Mouse (Mus musculus): ENCODE data around the gene Tlr6. TPM values are rescaled to one million over a fixed set of nuclear protein-coding genes. Genes with fewer than 3 reads are reported as not detected.

Gene Tlr6
- 0.09 and 0.18 TPM in 2 replicates for polyA plus RNA-seq (2014; fragmentation: Nextera tagmentation; extraction: Ambion mirVana)

GRCm38 (mm10) chr5:64959843-64960230 is at the start of gene Tlr6:
Gene Tlr6, minus strand, starts transcription at chr5:64960097.
- Histone ChIP-seq H3K4me3 (ENCODE audit: low read depth, low read length) (no peak within 1 kb of the TSS), H3K9me3 (ENCODE audit: control insufficient read depth, low read length) (no peaks in the 10 kb centered on the region), H3K27ac (replicated peaks; ENCODE audit: low read depth, low read length) (no peak within 1 kb of the TSS), H3K36me3 (ENCODE audit: control insufficient read depth, insufficient read depth, low read length) (no peaks in the 10 kb centered on the region), H3K4me1 (ENCODE audit: control insufficient read depth, insufficient read depth, low read length) (no peaks in the 10 kb centered on the region), H3K27me3 (ENCODE audit: control insufficient read depth, insufficient read depth, low read length) (no peaks in the 10 kb centered on the region), H3K4me2 (ENCODE audit: low read depth, severe bottlenecking) (no peak within 1 kb of the TSS), H3K9ac (ENCODE audit: low read length) (no peak within 1 kb of the TSS)
- ATAC-seq (ENCODE audit: insufficient number of reproducible peaks, low FRiP score, low TSS enrichment, low read depth) = no peak
- 84% methylated on average over 13 of the region's 13 CpGs for WGBS
- DNase-seq (ENCODE audit: low spot score) = no peak

- Histone ChIP-seq H3K9me3 (ENCODE audit: control insufficient read depth, low read length) (peaks cover 12% of the 10 kb centered on the region), H3K4me2 (ENCODE audit: low read depth, severe bottlenecking) (no peak overlapping the region), H3K27me3 (ENCODE audit: control insufficient read depth, insufficient read depth, low read length) (no peaks in the 10 kb centered on the region), H3K27ac (replicated peaks; ENCODE audit: low read depth, low read length) (no peak overlapping the region), H3K9ac (ENCODE audit: low read length) (no peak overlapping the region), H3K4me1 (ENCODE audit: control insufficient read depth, insufficient read depth, low read length) (peaks cover 6% of the 10 kb centered on the region; the same call in 1 of the 2 replicates), H3K4me3 (ENCODE audit: low read depth, low read length) (no peak overlapping the region), H3K36me3 (ENCODE audit: control insufficient read depth, insufficient read depth, low read length) (peaks cover 10% of the 10 kb centered on the region; the same call in 1 of the 2 replicates)
- 25% methylated on average over 4 of the region's 4 CpGs for WGBS
- DNase-seq (ENCODE audit: low spot score) = no peak
- no peak for ATAC-seq (ENCODE audit: insufficient number of reproducible peaks, low FRiP score, low TSS enrichment, low read depth)
Observed at GRCm38 (mm10) chr5:65006011-65006491, 46.2 kb upstream of the Tlr6 start.

GRCm38 (mm10) chr5:65005251-65005650 is 45.4 kb upstream of the Tlr6 start:
- ATAC-seq (ENCODE audit: insufficient number of reproducible peaks, low FRiP score, low TSS enrichment, low read depth) (no peak), DNase-seq (ENCODE audit: low spot score) (no peak)
- H3K4me1 ChIP-seq (ENCODE audit: control insufficient read depth, insufficient read depth, low read length) = peaks cover 6% of the 10 kb centered on the region; the same call in 1 of the 2 replicates
- H3K4me2 ChIP-seq (ENCODE audit: low read depth, severe bottlenecking) = no peak overlapping the region
- WGBS = 88% methylated on average over 4 of the region's 4 CpGs
- H3K4me3 ChIP-seq (ENCODE audit: low read depth, low read length) = no peak overlapping the region
- H3K27me3 ChIP-seq (ENCODE audit: control insufficient read depth, insufficient read depth, low read length) = no peaks in the 10 kb centered on the region
- no peak overlapping the region for H3K27ac ChIP-seq (replicated peaks; ENCODE audit: low read depth, low read length)
- peaks cover 5% of the 10 kb centered on the region for H3K9me3 ChIP-seq (ENCODE audit: control insufficient read depth, low read length)
- peaks cover 6% of the 10 kb centered on the region; the same call in 1 of the 2 replicates for H3K36me3 ChIP-seq (ENCODE audit: control insufficient read depth, insufficient read depth, low read length)
- no peak overlapping the region for H3K9ac ChIP-seq (ENCODE audit: low read length)

GRCm38 (mm10) chr5:65003946-65004535 is 44.1 kb upstream of the Tlr6 start:
- Histone ChIP-seq H3K9me3 (ENCODE audit: control insufficient read depth, low read length) (no peaks in the 10 kb centered on the region), H3K36me3 (ENCODE audit: control insufficient read depth, insufficient read depth, low read length) (no peaks in the 10 kb centered on the region), H3K4me2 (ENCODE audit: low read depth, severe bottlenecking) (no peak overlapping the region), H3K27ac (replicated peaks; ENCODE audit: low read depth, low read length) (no peak overlapping the region), H3K4me1 (ENCODE audit: control insufficient read depth, insufficient read depth, low read length) (peaks cover 6% of the 10 kb centered on the region; the same call in 1 of the 2 replicates), H3K27me3 (ENCODE audit: control insufficient read depth, insufficient read depth, low read length) (no peaks in the 10 kb centered on the region), H3K9ac (ENCODE audit: low read length) (no peak overlapping the region), H3K4me3 (ENCODE audit: low read depth, low read length) (no peak overlapping the region)
- WGBS = 12% methylated on average over 7 of the region's 7 CpGs
- ATAC-seq (ENCODE audit: insufficient number of reproducible peaks, low FRiP score, low TSS enrichment, low read depth) (no peak), DNase-seq (ENCODE audit: low spot score) (no peak)

GRCm38 (mm10) chr5:65002940-65003824 is 43.3 kb upstream of the Tlr6 start:
- H3K36me3 ChIP-seq (ENCODE audit: control insufficient read depth, insufficient read depth, low read length) = no peaks in the 10 kb centered on the region; the same call in 1 of the 2 replicates
- H3K9ac ChIP-seq (ENCODE audit: low read length) = no peak overlapping the region
- no peak overlapping the region for H3K4me3 ChIP-seq (ENCODE audit: low read depth, low read length)
- no peak overlapping the region for H3K27ac ChIP-seq (replicated peaks; ENCODE audit: low read depth, low read length)
- DNase-seq (ENCODE audit: low spot score) = no peak
- no peak overlapping the region for H3K4me2 ChIP-seq (ENCODE audit: low read depth, severe bottlenecking)
- peaks cover 6% of the 10 kb centered on the region; the same call in 1 of the 2 replicates for H3K4me1 ChIP-seq (ENCODE audit: control insufficient read depth, insufficient read depth, low read length)
- ATAC-seq (ENCODE audit: insufficient number of reproducible peaks, low FRiP score, low TSS enrichment, low read depth) = no peak
- 32% methylated on average over 10 of the region's 10 CpGs for WGBS
- no peaks in the 10 kb centered on the region for H3K9me3 ChIP-seq (ENCODE audit: control insufficient read depth, low read length)
- no peaks in the 10 kb centered on the region for H3K27me3 ChIP-seq (ENCODE audit: control insufficient read depth, insufficient read depth, low read length)

- no peak overlapping the region for H3K27ac ChIP-seq (replicated peaks; ENCODE audit: low read depth, low read length)
- H3K36me3 ChIP-seq (ENCODE audit: control insufficient read depth, insufficient read depth, low read length) = no peaks in the 10 kb centered on the region; the same call in 1 of the 2 replicates
- H3K4me3 ChIP-seq (ENCODE audit: low read depth, low read length) = no peak overlapping the region
- no peaks in the 10 kb centered on the region for H3K27me3 ChIP-seq (ENCODE audit: control insufficient read depth, insufficient read depth, low read length)
- H3K4me1 ChIP-seq (ENCODE audit: control insufficient read depth, insufficient read depth, low read length) = no peaks in the 10 kb centered on the region
- no peak overlapping the region for H3K9ac ChIP-seq (ENCODE audit: low read length)
- ATAC-seq (ENCODE audit: insufficient number of reproducible peaks, low FRiP score, low TSS enrichment, low read depth) = no peak
- H3K4me2 ChIP-seq (ENCODE audit: low read depth, severe bottlenecking) = no peak overlapping the region
- 97% methylated on average over 2 of the region's 2 CpGs for WGBS
- no peak for DNase-seq (ENCODE audit: low spot score)
- no peaks in the 10 kb centered on the region for H3K9me3 ChIP-seq (ENCODE audit: control insufficient read depth, low read length)
Observed at GRCm38 (mm10) chr5:64995408-64995807, 35.5 kb upstream of the Tlr6 start.

GRCm38 (mm10) chr5:64992540-64992939 is 32.6 kb upstream of the Tlr6 start:
- H3K4me1 ChIP-seq (ENCODE audit: control insufficient read depth, insufficient read depth, low read length) = no peaks in the 10 kb centered on the region
- no peak for ATAC-seq (ENCODE audit: insufficient number of reproducible peaks, low FRiP score, low TSS enrichment, low read depth)
- no peak overlapping the region for H3K27ac ChIP-seq (replicated peaks; ENCODE audit: low read depth, low read length)
- no peaks in the 10 kb centered on the region for H3K9me3 ChIP-seq (ENCODE audit: control insufficient read depth, low read length)
- H3K9ac ChIP-seq (ENCODE audit: low read length) = no peak overlapping the region
- no peaks in the 10 kb centered on the region for H3K27me3 ChIP-seq (ENCODE audit: control insufficient read depth, insufficient read depth, low read length)
- no peak overlapping the region for H3K4me2 ChIP-seq (ENCODE audit: low read depth, severe bottlenecking)
- no peak for DNase-seq (ENCODE audit: low spot score)
- no peaks in the 10 kb centered on the region for H3K36me3 ChIP-seq (ENCODE audit: control insufficient read depth, insufficient read depth, low read length)
- no peak overlapping the region for H3K4me3 ChIP-seq (ENCODE audit: low read depth, low read length)
- 72% methylated on average over 8 of the region's 8 CpGs for WGBS

GRCm38 (mm10) chr5:64989940-64990339 is 30.0 kb upstream of the Tlr6 start:
- Histone ChIP-seq H3K4me2 (ENCODE audit: low read depth, severe bottlenecking) (no peak overlapping the region), H3K36me3 (ENCODE audit: control insufficient read depth, insufficient read depth, low read length) (no peaks in the 10 kb centered on the region), H3K9ac (ENCODE audit: low read length) (no peak overlapping the region), H3K9me3 (ENCODE audit: control insufficient read depth, low read length) (no peaks in the 10 kb centered on the region), H3K27me3 (ENCODE audit: control insufficient read depth, insufficient read depth, low read length) (no peaks in the 10 kb centered on the region), H3K27ac (replicated peaks; ENCODE audit: low read depth, low read length) (no peak overlapping the region), H3K4me1 (ENCODE audit: control insufficient read depth, insufficient read depth, low read length) (peaks cover 3% of the 10 kb centered on the region; the same call in 1 of the 2 replicates), H3K4me3 (ENCODE audit: low read depth, low read length) (no peak overlapping the region)
- ATAC-seq (ENCODE audit: insufficient number of reproducible peaks, low FRiP score, low TSS enrichment, low read depth) (no peak), DNase-seq (ENCODE audit: low spot score) (no peak)
- WGBS = 95% methylated on average over 1 of the region's 1 CpGs

Data from limb, embryonic 11.5 days (tissue).